Mouse (Mus musculus) hindbrain, embryonic 16.5 days (tissue): ENCODE data around the gene Htr2c. TPM values are rescaled to one million over a fixed set of nuclear protein-coding genes. Genes with fewer than 3 reads are reported as not detected.

Experiments used
- ATAC-seq: fragments of 200-750 bp; cut with Nextera tagmentation; 2 replicates; pipeline ENCODE4 v1.8.0; 2017; ENCODE audit warnings: moderate TSS enrichment, moderate library complexity
- H3K27ac ChIP-seq: fragments of 300-500 bp; sonication (generic); 2 replicates; pipeline ENCODE4 v1.5.1; 2014; ENCODE audit warnings: low read depth, mild to moderate bottlenecking, control low read depth, low read length, moderate library complexity
- H3K27me3 ChIP-seq: fragments of 300-500 bp; sonication (generic); replicated peaks from 2 replicates; pipeline ENCODE4 v1.6.1; 2014; ENCODE audit warnings: low read length; ENCODE audit not compliant: control insufficient read depth, insufficient read depth
- H3K36me3 ChIP-seq: fragments of 300-500 bp; sonication (generic); 2 replicates; pipeline ENCODE4 v1.6.1; 2014; ENCODE audit warnings: mild to moderate bottlenecking, low read length, moderate library complexity, mixed read lengths; ENCODE audit not compliant: control insufficient read depth, insufficient read depth
- H3K4me1 ChIP-seq: fragments of 300-500 bp; sonication (generic); 2 replicates; pipeline ENCODE4 v1.6.1; 2014; ENCODE audit warnings: low read depth, low read length; ENCODE audit not compliant: control insufficient read depth, insufficient read depth
- H3K4me2 ChIP-seq: fragments of 300-500 bp; sonication (generic); 2 replicates; pipeline ENCODE4 v1.6.1; 2014; ENCODE audit warnings: mild to moderate bottlenecking, low read length, control low read depth, moderate library complexity
- H3K4me3 ChIP-seq: fragments of 300-500 bp; sonication (generic); 2 replicates; pipeline ENCODE4 v1.5.1; 2014; ENCODE audit warnings: mild to moderate bottlenecking, low read length, control low read depth, moderate library complexity
- H3K9ac ChIP-seq: fragments of 300-500 bp; sonication (generic); 2 replicates; pipeline ENCODE4 v1.6.1; 2014; ENCODE audit warnings: low read depth, mild to moderate bottlenecking, control low read depth, low read length, moderate library complexity
- H3K9me3 ChIP-seq: fragments of 300-500 bp; sonication (generic); 2 replicates; pipeline ENCODE4 v1.6.1; 2014; ENCODE audit warnings: mild to moderate bottlenecking, low read length, moderate library complexity; ENCODE audit not compliant: control insufficient read depth
- WGBS: fragments of 180-500 bp; shearing (Covaris S2); extraction: QIAGEN DNeasy Blood & Tissue Kit; methylation state at CpG from one replicate; pipeline ENCODE4 v1.1.7; 2014; 5-methylcytosine and 5-hydroxymethylcytosine counted together
- polyA plus RNA-seq: library from polyadenylated mRNA; unstranded; fragments of >200 nt; fragmentation: Nextera tagmentation; extraction: Ambion mirVana; gene quantifications from 2 replicates; pipeline ENCODE4 v1.2.1, GENCODE M21; 2015

Htr2c gene
- polyA plus RNA-seq: 13.2 and 16.2 TPM in 2 replicates

DNA sequence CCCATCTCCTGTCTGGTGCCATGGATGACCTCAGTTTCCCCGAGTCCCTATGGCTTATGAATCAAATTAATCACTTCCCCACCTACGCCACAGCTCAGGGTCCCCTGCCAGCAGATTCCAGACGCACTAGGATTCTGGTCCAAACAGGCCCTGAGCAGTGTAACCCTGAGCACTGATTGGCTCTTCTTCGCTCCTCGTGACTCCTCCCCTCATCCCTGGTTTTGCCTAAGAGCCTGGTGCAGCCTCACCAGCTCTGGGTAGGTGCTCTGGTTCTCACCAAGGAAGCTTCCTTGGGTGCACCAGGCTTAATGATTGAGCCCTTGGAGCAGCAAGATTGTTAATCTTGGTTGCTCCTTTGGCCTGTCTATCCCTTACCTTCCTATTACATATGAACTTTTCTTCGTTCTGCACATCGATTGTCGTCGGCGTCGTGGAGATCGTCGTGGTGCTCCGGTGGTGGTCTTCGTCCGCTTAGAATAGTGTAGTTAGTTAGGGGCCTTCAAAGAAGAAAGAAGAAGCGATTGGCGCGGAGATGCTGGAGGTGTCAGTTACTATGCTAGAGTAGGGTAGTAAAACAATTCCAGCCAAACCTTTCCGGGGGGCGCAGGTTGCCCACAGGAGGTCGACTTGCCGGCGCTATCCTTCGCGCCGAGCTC is at the start of gene Htr2c:
TSS of gene Htr2c (plus strand) at position 256 of the 656 bp plus-strand sequence.
- 19% methylated on average over 26 of the region's 27 CpGs for WGBS
- Histone ChIP-seq H3K4me2 (peak within 1 kb of the TSS; percentile 72), H3K27me3 (no peaks in the 10 kb centered on the region; the same call in 1 of the 2 replicates), H3K4me1 (no peaks in the 10 kb centered on the region), H3K4me3 (peak within 1 kb of the TSS; percentile 52), H3K36me3 (no peaks in the 10 kb centered on the region), H3K27ac (no peak within 1 kb of the TSS), H3K9ac (peak within 1 kb of the TSS; percentile 61), H3K9me3 (no peaks in the 10 kb centered on the region)
- ATAC-seq: peak; percentile 93

DNA sequence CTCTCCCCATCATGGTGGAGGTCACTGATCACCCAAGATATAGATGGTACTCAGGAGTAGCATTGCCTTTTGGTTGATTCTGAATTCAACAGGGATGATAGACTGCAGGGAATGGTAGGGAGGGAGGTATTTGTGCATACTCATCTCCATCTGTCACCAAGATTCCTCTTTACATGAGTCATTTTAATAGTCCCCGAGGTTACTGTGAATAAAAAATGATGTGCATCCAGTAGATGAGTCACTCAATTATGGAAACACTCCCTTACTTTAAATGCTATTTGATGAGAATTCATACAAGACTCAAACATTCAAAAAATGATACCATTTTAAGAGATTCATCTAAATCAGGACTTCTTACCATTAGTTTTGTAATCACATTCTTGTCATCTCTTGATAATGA is 34.1 kb upstream of the Htr2c start:
- Histone ChIP-seq H3K9ac (no peak overlapping the region), H3K27me3 (no peaks in the 10 kb centered on the region), H3K4me1 (no peaks in the 10 kb centered on the region), H3K27ac (no peak overlapping the region), H3K4me2 (no peak overlapping the region), H3K36me3 (no peaks in the 10 kb centered on the region), H3K4me3 (no peak overlapping the region), H3K9me3 (no peaks in the 10 kb centered on the region)
- 53% methylated on average over 1 of the region's 1 CpGs for WGBS
- ATAC-seq: no peak

DNA sequence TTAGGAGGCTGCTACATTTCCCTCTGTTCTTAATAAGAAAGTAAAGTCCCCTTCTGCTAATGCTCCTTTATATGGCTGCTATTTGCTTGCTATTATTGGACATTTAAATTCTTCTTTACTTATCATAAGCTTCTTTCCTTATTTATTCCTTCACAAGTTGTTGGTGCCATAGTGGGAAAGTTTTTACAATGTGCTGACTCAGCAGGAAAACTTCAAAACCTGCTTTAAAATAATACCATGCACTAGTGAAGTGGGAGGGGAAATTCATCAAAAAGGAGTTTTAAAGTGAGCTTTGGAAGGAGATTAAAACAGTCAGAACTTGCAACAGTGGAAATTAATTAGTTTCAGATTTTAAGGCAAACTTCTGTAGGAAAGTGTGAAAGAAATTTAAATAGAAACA is 26.0 kb upstream of the Htr2c start:
- Histone ChIP-seq H3K9ac (no peak overlapping the region), H3K27me3 (no peaks in the 10 kb centered on the region), H3K4me1 (no peaks in the 10 kb centered on the region), H3K4me3 (no peak overlapping the region), H3K27ac (no peak overlapping the region), H3K36me3 (no peaks in the 10 kb centered on the region), H3K4me2 (no peak overlapping the region), H3K9me3 (no peaks in the 10 kb centered on the region)
- no peak for ATAC-seq

DNA sequence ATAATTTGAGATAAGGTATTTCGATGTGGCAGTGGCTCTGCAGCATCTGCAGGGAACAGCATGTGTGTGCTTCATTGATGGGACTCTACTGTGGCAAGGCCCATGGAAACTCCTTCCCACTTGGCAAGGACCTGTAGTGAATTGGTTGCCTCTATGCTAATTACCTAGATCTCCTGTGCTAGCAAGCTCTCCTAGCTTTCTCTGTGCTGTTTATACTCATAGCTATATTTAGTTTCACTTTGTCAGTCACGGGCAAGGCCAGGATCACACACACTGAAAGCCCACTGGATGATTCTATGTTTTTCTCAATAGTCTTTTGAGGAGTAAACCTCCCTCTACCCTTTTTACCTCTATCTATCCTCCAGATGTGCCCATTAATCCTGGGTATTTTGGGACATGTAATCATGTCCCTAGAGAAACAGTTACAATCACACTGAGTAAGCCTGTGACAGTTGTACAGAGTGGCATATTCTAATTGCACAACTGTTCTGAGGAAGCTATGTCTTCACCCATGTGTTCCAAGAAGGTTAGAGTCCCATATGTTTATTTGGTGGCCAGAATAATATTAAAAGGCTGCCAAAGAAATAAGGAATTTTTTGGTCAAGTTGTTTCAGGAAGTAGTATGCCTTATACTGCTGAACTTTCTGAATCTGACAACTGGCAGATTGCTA is 16.0 kb upstream of the Htr2c start:
- no peaks in the 10 kb centered on the region for H3K4me1 ChIP-seq
- H3K27me3 ChIP-seq: no peaks in the 10 kb centered on the region
- no peak overlapping the region for H3K4me2 ChIP-seq
- H3K9ac ChIP-seq: no peak overlapping the region
- ATAC-seq: no peak
- H3K36me3 ChIP-seq: no peaks in the 10 kb centered on the region
- 76% methylated on average over 2 of the region's 2 CpGs for WGBS
- H3K27ac ChIP-seq: no peak overlapping the region
- H3K4me3 ChIP-seq: no peak overlapping the region
- no peaks in the 10 kb centered on the region for H3K9me3 ChIP-seq

DNA sequence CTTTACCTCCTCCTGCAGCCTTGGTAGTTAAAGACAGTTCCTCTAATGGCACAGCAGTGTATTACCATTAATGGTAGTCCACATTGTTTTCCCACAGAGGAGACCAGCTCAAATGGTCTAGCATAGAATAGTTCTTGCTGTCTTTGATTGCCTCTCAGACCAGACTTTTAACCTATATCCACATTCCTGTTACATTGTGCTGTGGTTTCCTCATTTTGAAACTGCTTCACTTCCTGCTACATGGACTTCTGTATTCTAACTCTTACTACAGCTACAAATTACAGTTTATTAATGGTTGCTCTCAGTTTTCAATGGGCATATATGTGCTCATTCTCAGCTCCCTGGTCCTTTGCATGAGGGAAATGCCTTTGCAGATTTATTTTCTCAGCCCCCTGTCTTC is 15.3 kb upstream of the Htr2c start:
- no peaks in the 10 kb centered on the region for H3K4me1 ChIP-seq
- no peaks in the 10 kb centered on the region for H3K9me3 ChIP-seq
- no peak overlapping the region for H3K9ac ChIP-seq
- H3K4me3 ChIP-seq: no peak overlapping the region
- no peak overlapping the region for H3K4me2 ChIP-seq
- H3K27me3 ChIP-seq: no peaks in the 10 kb centered on the region
- no peaks in the 10 kb centered on the region for H3K36me3 ChIP-seq
- ATAC-seq: no peak
- no peak overlapping the region for H3K27ac ChIP-seq

DNA sequence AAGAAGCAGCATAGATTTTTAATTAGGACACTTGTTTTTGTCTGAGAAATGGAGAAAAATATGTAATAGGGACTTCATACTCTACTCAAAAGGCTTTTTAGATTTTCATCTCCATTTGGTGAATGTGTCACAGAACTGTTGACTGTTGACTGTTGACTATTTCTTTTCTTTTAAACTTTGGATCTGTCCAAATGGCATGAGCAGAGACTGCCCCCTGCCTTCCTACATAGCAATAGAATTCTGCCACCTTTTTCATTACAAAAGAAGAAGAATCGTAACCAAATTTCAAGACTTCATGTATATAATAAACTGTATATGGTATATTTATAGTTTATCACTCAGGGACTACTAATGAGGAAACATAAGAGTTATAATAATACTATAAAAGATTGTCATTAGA is 3.7 kb upstream of the Htr2c start:
- WGBS: 77% methylated on average over 1 of the region's 1 CpGs
- Histone ChIP-seq H3K4me2 (no peak overlapping the region), H3K9me3 (no peaks in the 10 kb centered on the region), H3K4me1 (no peaks in the 10 kb centered on the region), H3K4me3 (no peak overlapping the region), H3K27ac (no peak overlapping the region), H3K9ac (no peak overlapping the region), H3K36me3 (no peaks in the 10 kb centered on the region), H3K27me3 (no peaks in the 10 kb centered on the region; the same call in 1 of the 2 replicates)
- no peak for ATAC-seq

DNA sequence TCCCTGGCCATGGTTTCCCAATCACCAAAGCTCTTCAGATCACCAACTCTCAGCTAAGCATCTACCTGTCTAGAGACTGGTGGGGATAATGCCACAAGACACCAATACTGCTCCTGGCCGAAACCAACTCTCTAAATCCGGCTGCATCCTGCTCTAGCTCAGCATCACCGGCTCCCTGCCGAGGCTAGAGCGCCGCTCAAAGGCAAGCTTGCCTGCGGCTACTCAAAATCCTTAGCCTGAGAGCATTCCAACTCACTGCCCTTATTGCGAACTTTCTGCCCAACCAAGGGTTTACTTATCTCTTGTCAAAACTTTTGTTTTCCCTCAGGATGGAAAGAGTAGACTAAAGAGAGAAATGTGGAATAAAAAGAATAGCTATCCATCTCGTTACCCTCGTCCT is 2.4 kb upstream of the Htr2c start:
- no peak overlapping the region for H3K9ac ChIP-seq
- WGBS: 10% methylated on average over 10 of the region's 10 CpGs
- no peak for ATAC-seq
- peak overlapping the region; percentile 15 for H3K4me3 ChIP-seq
- no peaks in the 10 kb centered on the region for H3K36me3 ChIP-seq
- H3K9me3 ChIP-seq: no peaks in the 10 kb centered on the region
- H3K4me1 ChIP-seq: no peaks in the 10 kb centered on the region
- no peaks in the 10 kb centered on the region; the same call in 1 of the 2 replicates for H3K27me3 ChIP-seq
- H3K27ac ChIP-seq: no peak overlapping the region
- peak overlapping the region; percentile 38 for H3K4me2 ChIP-seq

DNA sequence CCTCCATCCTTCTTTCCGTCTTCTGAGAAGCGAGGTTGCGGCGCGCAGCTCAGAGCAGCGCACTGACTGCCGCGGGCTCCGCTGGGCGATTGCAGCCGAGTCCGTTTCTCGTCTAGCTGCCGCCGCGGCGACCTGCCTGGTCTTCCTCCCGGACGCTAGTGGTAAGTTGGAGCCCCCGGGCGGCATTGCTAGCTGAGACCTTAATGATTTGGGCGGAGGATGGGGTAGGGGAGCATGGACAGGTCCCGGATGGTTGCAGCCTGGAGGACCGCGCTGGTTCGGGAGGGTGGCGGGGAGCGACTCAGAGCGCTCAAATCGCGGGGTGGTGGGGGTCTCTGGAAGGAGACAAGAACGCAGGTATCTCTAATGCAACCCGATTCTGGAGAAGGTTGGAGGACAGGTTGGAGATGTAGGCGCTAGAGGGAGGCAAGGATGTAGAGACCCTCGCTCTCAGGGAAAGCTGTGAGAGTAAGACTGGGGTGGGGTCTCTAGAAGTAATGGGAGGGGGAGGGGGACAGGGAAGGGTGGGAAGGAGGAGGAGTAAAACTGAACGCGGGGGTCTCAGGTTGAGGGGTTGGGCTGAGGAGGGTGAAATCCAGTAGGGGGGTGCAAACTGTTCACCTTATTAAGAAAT is 718 bp downstream of the Htr2c start:
- H3K4me1 ChIP-seq: no peaks in the 10 kb centered on the region
- no peaks in the 10 kb centered on the region for H3K9me3 ChIP-seq
- no peak overlapping the region for H3K27ac ChIP-seq
- H3K4me2 ChIP-seq: peak overlapping the region; percentile 72
- WGBS: 19% methylated on average over 30 of the region's 37 CpGs
- peak overlapping the region; percentile 61 for H3K9ac ChIP-seq
- no peaks in the 10 kb centered on the region for H3K36me3 ChIP-seq
- H3K27me3 ChIP-seq: no peaks in the 10 kb centered on the region; the same call in 1 of the 2 replicates
- peak; percentile 69 for ATAC-seq
- peak overlapping the region; percentile 52 for H3K4me3 ChIP-seq

DNA sequence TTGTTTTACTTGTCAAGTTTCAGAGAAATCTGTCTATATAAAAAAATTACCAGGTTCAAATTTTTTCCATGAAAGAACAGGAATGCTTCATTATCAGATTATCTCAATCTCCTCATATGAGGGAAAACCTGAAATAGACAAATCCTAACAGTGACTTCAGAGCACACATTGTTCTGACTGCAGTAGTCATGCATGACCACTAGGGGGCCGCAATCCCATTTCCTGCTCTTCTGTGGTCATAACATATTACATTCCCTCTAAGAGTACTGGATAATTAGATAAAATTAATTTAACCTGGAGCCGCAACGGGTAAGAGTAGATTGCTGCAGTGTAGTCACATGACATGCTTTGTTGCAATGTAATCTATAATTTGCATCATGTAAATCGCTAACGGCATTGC is 17.6 kb downstream of the Htr2c start:
- Histone ChIP-seq H3K27me3 (no peaks in the 10 kb centered on the region), H3K36me3 (no peaks in the 10 kb centered on the region), H3K4me3 (no peak overlapping the region), H3K27ac (no peak overlapping the region), H3K9me3 (no peaks in the 10 kb centered on the region), H3K9ac (no peak overlapping the region), H3K4me1 (no peaks in the 10 kb centered on the region), H3K4me2 (no peak overlapping the region)
- ATAC-seq: no peak
- 65% methylated on average over 5 of the region's 5 CpGs for WGBS
